Mouse (Mus musculus) gastrocnemius, adult 18-20 months (tissue): ENCODE results near the gene Vmn2r85. TPM values are rescaled to one million over a fixed set of nuclear protein-coding genes. Genes with fewer than 3 reads are reported as not detected.
"Not testable (repeated sequence)": the region's sequence is repeated elsewhere in the genome, so short reads cannot be mapped to it uniquely, and the experiment has no call there.

Source experiments
- DNase-seq: peaks from one replicate; pipeline ENCODE4 v3.0.0; 2021; ENCODE audit warnings: low spot score
- long read RNA-seq, 2 experiments: library from polyadenylated mRNA; stranded (forward); transcript quantifications; one replicate each; pipeline ENCODE4 v2.0.0; 2021
- total RNA-seq, 2 experiments: library from RNA; stranded (reverse); gene quantifications; 2 replicates each; pipeline ENCODE4 v1.2.3; 2021

Gene Vmn2r85
- total RNA-seq, result not detected
- long read RNA-seq, experiment 1, result 0 reads
- long read RNA-seq, experiment 2, result 0 reads

DNA sequence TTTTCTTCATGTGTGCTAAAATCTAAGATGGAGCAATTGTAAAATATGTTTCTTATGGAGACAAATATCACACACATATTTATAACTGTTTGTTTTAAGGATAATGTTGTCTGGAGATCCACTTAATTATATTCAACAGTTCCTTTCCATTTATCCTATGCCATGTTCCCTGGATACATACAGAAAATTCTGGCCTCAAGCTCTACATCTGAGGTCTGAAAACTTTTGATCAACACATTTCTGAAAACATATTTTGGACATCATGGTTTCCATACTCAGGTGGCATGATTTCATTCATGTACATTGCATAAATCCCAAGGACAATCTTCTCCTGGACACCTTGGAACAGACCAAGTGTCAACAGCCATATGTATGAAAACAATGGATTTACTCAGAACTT is at the start of gene Vmn2r85:
Gene Vmn2r85, minus strand, starts transcription at position 101 of the 400 bp plus-strand sequence.
- not testable (repeated sequence) for DNase-seq

DNA sequence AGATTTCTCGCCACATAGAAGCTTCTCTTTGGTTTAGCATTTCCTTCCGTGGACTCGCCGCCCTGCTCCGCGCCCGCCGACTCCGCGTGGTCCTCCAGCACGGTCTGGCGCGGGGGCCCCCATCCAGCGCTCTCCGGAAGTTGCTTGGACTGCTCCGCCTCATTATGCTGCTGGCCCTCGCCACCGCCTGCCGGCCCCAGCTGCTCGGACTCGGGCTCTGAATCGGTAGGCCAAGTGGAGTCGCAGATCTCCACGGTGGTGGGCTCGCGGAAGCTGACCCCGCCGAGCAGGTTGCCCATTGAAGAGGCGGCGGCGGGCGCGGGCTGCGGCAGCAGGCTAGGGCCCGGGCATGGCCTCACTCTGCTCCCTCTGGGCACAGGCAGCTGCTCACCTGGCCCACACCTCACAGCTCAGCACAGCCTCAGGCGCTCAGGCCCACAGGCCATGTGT is 40.8 kb upstream of the Vmn2r85 start:
- DNase-seq, result no peak

DNA sequence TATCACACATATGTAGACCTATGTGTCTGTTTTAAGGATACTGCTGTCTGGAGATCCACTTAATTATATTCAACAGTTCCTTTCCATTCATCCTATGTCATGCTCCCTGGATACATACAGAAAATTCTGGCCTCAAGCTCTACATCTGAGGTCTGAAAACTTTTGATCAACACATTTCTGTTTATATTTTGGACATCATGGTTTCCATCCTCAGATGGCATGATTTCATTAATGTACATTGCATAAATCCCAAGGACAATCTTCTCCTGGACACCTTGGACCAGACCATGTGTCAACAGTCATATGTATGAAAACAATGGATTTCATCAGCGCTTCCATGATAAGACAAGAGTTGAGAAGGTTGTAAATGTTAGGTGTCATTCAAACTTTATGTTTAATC is 26.4 kb upstream of the Vmn2r85 start, which contains the start of gene Vmn2r86:
Gene Vmn2r86, minus strand, starts transcription at position 101 of the 400 bp plus-strand sequence.
- DNase-seq, result not testable (repeated sequence)

DNA sequence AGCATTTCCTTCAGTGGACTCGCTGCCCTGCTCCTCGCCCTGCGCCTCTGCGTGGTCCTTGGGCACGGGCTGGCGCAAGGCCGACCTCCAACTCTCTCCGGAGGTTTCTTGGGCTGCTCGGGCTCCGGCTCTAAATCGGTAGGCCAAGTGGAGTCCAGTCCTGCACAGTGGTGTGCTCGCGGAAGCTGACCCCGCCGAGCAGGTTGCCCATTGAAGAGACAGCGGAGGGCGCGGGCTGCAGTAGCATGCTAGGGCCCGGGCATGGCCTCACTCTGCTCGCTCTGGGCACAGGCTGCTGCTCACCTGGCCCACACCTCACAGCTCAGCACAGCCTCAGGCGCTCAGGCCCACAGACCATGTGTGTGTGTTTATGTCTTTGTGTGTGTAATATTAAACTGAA is 15.3 kb upstream of the Vmn2r85 start:
- DNase-seq, result no peak

DNA sequence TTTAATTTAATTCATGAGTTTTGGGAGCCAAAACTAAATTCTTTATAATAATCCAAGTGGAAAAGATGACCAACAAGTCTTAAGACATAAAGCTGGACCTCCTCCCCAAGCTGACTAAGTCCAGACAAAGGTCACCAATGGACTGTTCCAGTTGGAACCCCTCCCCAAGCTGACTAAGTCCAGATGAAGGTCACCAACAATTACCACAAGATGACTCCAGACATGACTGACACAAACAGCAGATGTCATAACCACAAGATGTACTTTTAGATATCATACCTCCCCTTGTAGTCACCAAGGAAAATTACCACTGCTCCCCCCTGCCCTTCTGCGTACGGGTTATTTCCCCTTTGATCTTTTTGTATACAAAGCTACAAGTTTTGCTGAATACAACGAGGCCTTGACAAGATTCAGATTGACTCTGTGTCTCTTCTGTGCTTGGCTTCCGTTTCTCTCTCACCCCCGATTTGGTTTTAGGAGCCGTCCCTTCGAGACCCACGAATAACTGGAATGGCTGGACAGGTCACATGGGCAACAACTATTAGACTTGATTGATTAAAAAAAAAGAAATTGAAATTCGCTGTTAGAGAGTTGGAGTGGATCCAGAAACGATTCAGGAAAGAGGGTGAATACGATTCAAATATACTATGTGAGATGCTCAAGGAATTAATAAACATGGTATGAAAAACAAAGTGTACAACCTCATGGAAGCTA is 4.8 kb upstream of the Vmn2r85 start:
- not testable (repeated sequence) for DNase-seq

DNA sequence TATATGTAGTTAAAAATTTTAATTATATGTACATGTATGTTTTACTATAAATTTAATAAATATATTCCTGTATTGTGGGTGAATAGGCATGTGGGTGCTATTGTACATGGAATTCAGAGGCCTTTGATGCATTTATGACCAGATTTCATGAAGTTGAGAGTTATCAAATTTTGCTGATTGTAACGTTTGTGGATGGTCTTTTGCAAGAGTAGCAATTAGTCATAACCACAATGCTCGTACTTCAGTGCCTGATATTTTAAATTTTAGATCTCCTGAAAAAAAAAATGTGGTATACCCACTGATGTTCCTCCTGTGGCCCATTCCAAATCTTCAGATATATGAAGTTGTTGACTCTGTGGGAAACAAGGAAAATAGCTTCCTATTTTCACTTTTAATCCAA is 7.1 kb downstream of the Vmn2r85 start:
- not testable (repeated sequence) for DNase-seq

DNA sequence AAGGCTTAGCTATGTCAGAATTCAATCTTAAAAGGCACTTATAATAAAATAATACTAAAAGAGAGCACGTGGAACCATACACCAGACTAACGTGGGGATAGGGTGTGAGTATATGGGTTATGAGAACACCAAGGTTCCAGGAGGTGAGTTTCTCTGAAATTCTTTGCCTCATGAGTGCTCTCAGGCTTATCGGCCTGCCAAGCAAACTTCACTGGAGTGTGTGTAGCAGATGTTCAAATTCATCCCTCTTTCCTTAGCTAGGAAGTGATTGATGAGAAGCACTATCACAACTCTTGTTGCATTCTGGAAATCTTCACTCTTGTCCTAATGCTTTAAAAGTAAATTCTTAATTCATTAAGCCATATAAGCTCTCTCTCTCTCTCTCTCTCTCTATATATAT is 9.1 kb downstream of the Vmn2r85 start:
- DNase-seq, result no peak

DNA sequence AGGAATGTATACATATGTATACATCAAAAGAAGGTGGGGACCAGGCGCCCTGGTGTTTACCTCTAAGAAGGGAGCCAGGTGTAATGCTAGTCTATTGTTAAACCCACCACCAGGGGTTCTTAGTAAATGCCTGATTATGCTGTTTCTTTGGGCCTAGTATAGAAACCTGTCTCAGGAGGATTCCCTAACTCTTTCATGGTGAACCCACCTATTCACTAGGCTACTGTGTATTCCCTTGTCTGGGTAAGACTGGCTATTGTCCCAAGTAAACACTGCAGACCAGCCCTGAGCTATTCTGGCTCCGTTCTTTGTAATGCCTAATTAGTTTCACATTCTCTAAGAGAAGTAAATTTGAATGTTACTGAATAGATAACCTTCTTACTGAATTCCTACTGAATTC is 9.5 kb downstream of the Vmn2r85 start:
- DNase-seq, result not testable (repeated sequence)

DNA sequence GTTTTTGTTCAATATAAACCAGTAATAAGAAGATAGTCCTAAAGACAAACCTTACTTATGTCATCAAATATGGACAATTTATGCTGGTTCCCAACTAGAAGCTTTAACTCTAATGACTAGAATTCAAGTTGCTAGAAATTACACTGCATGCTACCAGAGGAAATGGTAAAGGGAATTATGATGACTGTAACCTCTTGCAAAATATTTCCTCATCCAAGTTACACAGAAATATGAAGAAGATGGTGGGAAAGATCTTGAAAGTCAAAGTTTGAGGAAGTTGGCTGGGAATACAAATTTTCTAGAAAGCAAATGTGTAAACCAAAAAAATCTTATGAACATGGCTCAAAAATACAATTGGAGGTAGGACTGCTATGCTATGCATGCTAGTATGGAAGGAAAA is 13.2 kb downstream of the Vmn2r85 start:
- DNase-seq, result not testable (repeated sequence)

DNA sequence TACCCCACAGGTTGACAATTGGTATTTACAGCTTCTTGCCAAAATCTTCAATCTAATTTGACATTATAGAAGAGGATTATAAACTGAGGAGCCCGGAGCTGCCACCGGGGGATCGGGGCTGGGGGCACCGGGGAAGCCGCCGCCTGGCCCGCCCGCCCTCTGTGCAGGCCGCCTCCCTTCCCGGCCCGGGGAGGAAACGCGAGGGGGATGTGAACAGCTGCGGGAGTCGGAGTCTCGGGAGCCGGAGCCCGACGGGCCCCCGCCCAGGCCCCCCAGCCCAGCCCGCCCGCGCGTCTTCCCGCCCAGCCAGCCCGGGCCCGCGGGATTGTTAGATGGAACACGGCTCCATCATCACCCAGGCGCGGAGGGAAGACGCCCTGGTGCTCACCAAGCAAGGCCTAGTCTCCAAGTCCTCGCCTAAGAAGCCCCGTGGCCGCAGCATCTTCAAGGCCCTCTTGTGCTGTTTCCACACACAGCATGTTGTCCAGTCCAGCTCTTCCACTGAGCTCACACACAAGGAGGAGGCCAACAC is 17.3 kb downstream of the Vmn2r85 start:
- DNase-seq, result not testable (repeated sequence)

DNA sequence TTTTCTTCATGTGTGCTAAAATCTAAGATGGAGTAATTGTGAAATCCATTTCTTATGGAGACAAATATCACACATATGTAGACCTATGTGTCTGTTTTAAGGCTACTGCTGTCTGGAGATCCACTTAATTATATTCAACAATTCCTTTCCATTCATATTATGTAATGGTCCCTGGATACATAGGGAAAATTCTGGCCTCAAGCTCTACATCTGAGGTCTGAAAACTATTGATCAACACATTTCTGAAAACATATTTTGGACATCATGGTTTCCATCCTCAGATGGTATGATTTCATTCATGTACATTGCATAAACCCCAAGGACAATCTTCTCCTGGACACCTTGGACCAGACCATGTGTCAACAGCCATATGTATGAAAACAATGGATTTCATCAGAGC is 35.3 kb downstream of the Vmn2r85 start, which contains the start of gene Vmn2r84:
Gene Vmn2r84, minus strand, starts transcription at position 101 of the 400 bp plus-strand sequence.
- DNase-seq, result no peak

DNA sequence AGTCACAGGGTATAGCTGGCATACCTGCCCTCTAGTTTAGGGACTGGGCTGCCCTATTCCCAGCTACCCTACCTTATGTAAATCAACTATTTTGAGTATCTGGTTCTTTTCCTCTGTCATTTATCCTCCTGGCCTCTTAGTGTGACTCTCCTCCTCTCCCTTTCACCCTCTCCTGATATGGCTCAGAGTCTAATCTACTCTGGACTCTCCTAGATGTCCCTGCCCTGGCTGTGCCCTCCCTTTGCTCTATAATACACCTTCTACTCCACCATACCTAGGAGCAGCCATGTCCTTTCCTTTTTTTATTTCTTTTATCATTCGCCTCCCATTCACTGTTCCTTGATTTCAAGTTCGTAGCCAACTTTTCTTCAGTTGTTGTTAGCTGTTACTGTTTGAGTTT is 54.4 kb downstream of the Vmn2r85 start:
- no peak for DNase-seq

DNA sequence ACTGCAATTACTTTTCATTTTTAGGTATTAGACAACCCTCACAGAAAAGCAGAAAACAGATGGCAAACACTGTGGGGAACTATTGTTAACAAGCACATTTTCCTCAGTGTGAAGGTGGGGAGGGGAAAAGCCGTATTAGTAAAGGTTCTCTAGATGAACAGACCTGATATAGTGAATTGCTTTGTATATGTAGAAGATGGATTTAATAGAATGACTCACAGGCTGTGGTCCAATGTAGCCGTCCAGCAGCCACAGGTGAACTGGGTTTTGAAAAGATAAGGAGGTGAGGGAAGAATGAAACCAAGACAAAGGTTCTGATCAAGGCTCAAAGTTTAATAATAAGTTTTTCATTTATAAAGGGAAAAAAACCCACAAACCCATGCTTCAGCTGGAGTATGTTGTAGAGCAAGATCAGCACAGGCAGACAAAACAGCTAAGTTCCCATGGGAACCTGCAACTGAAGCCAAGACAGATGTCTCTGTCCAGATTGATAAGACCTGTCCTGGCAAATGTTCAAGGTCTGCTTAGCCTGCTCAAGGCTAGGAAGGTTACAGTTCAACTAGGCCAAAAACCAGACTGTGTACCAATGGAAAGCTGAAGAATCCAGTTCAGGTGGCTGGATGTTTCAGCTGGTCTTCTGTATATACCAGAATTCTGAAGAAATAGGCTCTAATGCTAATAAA is 56.9 kb downstream of the Vmn2r85 start:
- no peak for DNase-seq

DNA sequence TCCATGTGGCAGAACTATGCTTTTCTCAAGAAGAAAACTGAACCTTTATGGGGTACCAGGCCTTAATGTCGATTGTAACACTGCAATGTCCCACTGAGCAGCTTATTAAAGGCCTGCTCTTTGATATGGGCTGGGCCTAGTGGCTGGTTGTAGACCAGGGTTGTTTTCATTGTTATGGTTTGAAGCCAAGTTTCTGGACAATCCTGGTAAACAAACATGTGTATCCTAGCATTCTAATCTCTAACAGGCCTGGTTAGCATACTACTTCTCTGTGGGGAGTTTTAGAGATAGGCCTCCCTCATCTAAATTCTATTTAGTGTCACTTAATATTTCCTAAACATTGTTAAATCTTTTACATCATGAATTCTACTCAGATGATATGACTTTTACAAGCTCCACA is 57.9 kb downstream of the Vmn2r85 start:
- no peak for DNase-seq

DNA sequence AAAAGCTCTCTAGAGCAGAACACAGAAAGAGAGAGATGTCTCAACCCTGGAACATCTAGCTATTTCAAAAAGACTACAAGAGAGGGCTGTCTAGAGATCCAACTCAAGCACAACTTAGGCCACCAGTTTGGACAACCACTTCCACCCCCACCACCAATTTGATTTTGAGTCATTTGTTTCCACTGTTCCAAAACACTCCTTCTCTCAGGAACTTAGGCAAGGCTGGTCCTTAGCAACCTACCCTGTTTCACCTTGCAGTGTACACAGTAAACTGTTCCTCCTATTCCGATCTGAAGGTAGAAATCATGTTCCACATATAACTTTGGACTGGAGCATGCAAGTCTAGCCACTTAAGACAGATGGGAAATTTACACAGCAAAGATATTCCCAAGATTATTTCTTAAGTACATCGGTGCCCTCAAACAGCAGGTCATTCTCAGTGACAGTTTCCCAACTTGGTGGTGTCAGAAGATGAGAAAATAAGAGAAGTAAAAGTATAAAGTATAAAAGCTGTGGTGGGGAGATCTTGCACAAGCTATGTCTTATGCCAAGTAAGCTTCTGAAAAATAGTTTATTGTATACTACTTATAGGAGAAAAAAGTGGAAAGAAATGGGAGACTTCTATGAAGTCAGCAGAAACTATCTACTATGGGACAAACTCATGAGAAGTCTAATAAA is 59.4 kb downstream of the Vmn2r85 start:
- DNase-seq, result no peak

DNA sequence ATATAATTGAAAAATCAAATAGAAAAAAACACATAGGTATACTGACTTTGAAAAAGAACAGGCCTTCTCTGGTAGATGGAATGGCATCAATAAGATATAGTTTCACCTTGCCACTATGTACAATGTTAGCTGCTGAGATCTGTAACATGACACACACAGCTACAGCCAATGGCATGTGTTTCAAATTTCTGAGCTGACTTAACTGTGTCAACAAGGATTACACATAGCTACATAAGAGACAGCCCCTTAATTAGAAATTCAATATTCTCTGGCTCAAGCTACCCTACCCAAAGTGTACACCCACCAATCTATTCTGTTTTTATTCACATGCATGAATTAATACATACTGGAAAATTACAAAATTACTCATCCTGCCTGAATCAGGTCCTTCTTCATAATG is 61.1 kb downstream of the Vmn2r85 start:
- DNase-seq, result no peak

DNA sequence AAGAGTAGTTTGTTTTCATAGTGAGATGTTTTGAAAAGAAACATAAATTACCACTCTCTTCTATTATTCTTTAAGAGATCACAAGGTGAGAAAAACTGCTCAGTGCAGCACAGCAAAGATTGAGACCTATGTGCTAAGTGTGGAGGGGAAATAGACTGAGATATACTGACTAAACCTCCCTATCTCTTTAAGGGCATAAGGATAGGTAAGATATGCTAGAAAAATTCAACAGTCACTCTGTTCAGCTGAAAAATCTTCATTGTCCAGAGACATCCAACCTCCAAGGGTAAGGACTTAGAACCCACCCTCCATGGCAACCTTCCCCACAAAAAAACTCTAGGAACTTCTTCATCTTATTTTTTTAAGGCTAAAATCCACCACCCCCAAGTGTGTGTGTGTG is 64.7 kb downstream of the Vmn2r85 start:
- no peak for DNase-seq

Other genes starting within 250 kb of the Vmn2r85 start
- not detected for gene Olfr826, start 245.5 kb downstream of the Vmn2r85 start, total RNA-seq
- not detected for gene Olfr827, start 215.3 kb downstream of the Vmn2r85 start, total RNA-seq
- not detected for gene Neurod4, start 149.5 kb downstream of the Vmn2r85 start, total RNA-seq
- gene Tespa1, start 106.8 kb downstream of the Vmn2r85 start, total RNA-seq, result under 1 TPM; 0.18 to 0.47 TPM
- not detected for gene Vmn2r84, start 35.4 kb downstream of the Vmn2r85 start, total RNA-seq
- not detected for gene Vmn2r86, start 26.3 kb upstream of the Vmn2r85 start, total RNA-seq
- gene Vmn2r87, start 67.7 kb upstream of the Vmn2r85 start, total RNA-seq, result not detected